Mouse (Mus musculus): ENCODE results near the gene Alcam. TPM values are rescaled to one million over a fixed set of nuclear protein-coding genes. Genes with fewer than 3 reads are reported as not detected.

The Alcam gene
- polyA plus RNA-seq, 1 experiment from 2014 or later = 3.6 TPM

GRCm38 (mm10) chr16:52433189-52433588, 20.7 kb downstream of the Alcam start:
- H3K4me1 ChIP-seq = no peaks in the 10 kb centered on the region
- no peak overlapping the region for H3K4me3 ChIP-seq
- H3K9me3 ChIP-seq (replicated peaks) = no peaks in the 10 kb centered on the region
- no peak overlapping the region for H3K27ac ChIP-seq
- H3K27me3 ChIP-seq (ENCODE audit: low read depth, poor library complexity, severe bottlenecking) = no peaks in the 10 kb centered on the region
- 61% methylated on average over 11 of the region's 11 CpGs for WGBS
- DNase-seq (ENCODE audit: low spot score) = no peak
- H3K36me3 ChIP-seq = no peaks in the 10 kb centered on the region

GRCm38 (mm10) chr16:52432072-52432471, 21.8 kb downstream of the Alcam start:
- no peak overlapping the region for H3K4me3 ChIP-seq
- H3K9me3 ChIP-seq (replicated peaks) = no peaks in the 10 kb centered on the region
- 94% methylated on average over 1 of the region's 1 CpGs for WGBS
- DNase-seq (ENCODE audit: low spot score) = no peak
- H3K27me3 ChIP-seq (ENCODE audit: low read depth, poor library complexity, severe bottlenecking) = no peaks in the 10 kb centered on the region
- no peaks in the 10 kb centered on the region for H3K4me1 ChIP-seq
- H3K36me3 ChIP-seq = no peaks in the 10 kb centered on the region
- no peak overlapping the region for H3K27ac ChIP-seq

GRCm38 (mm10) chr16:52431590-52431989, 22.3 kb downstream of the Alcam start:
- WGBS = 79% methylated on average over 2 of the region's 2 CpGs

GRCm38 (mm10) chr16:52430073-52430472, 23.8 kb downstream of the Alcam start:
- no peaks in the 10 kb centered on the region for H3K27me3 ChIP-seq (ENCODE audit: low read depth, poor library complexity, severe bottlenecking)
- H3K4me1 ChIP-seq = no peaks in the 10 kb centered on the region
- H3K27ac ChIP-seq = no peak overlapping the region
- no peak for DNase-seq (ENCODE audit: low spot score)
- H3K9me3 ChIP-seq (replicated peaks) = no peaks in the 10 kb centered on the region
- no peaks in the 10 kb centered on the region for H3K36me3 ChIP-seq
- 72% methylated on average over 3 of the region's 3 CpGs for WGBS
- no peak overlapping the region for H3K4me3 ChIP-seq

More at GRCm38 (mm10) chr16:52431590-52431989, 22.3 kb downstream of the Alcam start:
- Histone ChIP-seq H3K4me1 (no peaks in the 10 kb centered on the region), H3K27me3 (ENCODE audit: low read depth, poor library complexity, severe bottlenecking) (no peaks in the 10 kb centered on the region), H3K9me3 (replicated peaks) (no peaks in the 10 kb centered on the region), H3K36me3 (no peaks in the 10 kb centered on the region), H3K4me3 (no peak overlapping the region), H3K27ac (no peak overlapping the region)
- no peak for DNase-seq (ENCODE audit: low spot score)

GRCm38 (mm10) chr16:52429661-52430060, 24.2 kb downstream of the Alcam start:
- no peak overlapping the region for H3K27ac ChIP-seq
- no peaks in the 10 kb centered on the region for H3K27me3 ChIP-seq (ENCODE audit: low read depth, poor library complexity, severe bottlenecking)
- H3K4me3 ChIP-seq = no peak overlapping the region

GRCm38 (mm10) chr16:52428505-52428904, 25.4 kb downstream of the Alcam start:
- Histone ChIP-seq H3K27me3 (ENCODE audit: low read depth, poor library complexity, severe bottlenecking) (no peaks in the 10 kb centered on the region), H3K9me3 (replicated peaks) (no peaks in the 10 kb centered on the region), H3K36me3 (no peaks in the 10 kb centered on the region), H3K27ac (no peak overlapping the region), H3K4me1 (no peaks in the 10 kb centered on the region), H3K4me3 (no peak overlapping the region)
- no peak for DNase-seq (ENCODE audit: low spot score)
- 90% methylated on average over 4 of the region's 4 CpGs for WGBS

More at GRCm38 (mm10) chr16:52429661-52430060, 24.2 kb downstream of the Alcam start:
- DNase-seq (ENCODE audit: low spot score) = no peak
- Histone ChIP-seq H3K36me3 (no peaks in the 10 kb centered on the region), H3K9me3 (replicated peaks) (no peaks in the 10 kb centered on the region), H3K4me1 (no peaks in the 10 kb centered on the region)

GRCm38 (mm10) chr16:52418568-52419158, 35.2 kb downstream of the Alcam start:
- H3K27ac ChIP-seq = no peak overlapping the region
- 90% methylated on average over 5 of the region's 5 CpGs for WGBS
- no peaks in the 10 kb centered on the region for H3K4me1 ChIP-seq
- no peak for DNase-seq (ENCODE audit: low spot score)
- H3K27me3 ChIP-seq (ENCODE audit: low read depth, poor library complexity, severe bottlenecking) = no peaks in the 10 kb centered on the region
- no peaks in the 10 kb centered on the region for H3K36me3 ChIP-seq
- no peaks in the 10 kb centered on the region for H3K9me3 ChIP-seq (replicated peaks)
- no peak overlapping the region for H3K4me3 ChIP-seq

GRCm38 (mm10) chr16:52417982-52418381, 35.9 kb downstream of the Alcam start:
- H3K4me1 ChIP-seq = no peaks in the 10 kb centered on the region
- 89% methylated on average over 5 of the region's 5 CpGs for WGBS

GRCm38 (mm10) chr16:52417146-52417545, 36.7 kb downstream of the Alcam start:
- 97% methylated on average over 7 of the region's 7 CpGs for WGBS
- no peaks in the 10 kb centered on the region for H3K9me3 ChIP-seq (replicated peaks)
- H3K4me1 ChIP-seq = no peaks in the 10 kb centered on the region
- no peak overlapping the region for H3K4me3 ChIP-seq
- H3K36me3 ChIP-seq = no peaks in the 10 kb centered on the region
- no peak for DNase-seq (ENCODE audit: low spot score)
- no peak overlapping the region for H3K27ac ChIP-seq
- no peaks in the 10 kb centered on the region for H3K27me3 ChIP-seq (ENCODE audit: low read depth, poor library complexity, severe bottlenecking)

More at GRCm38 (mm10) chr16:52417982-52418381, 35.9 kb downstream of the Alcam start:
- Histone ChIP-seq H3K27me3 (ENCODE audit: low read depth, poor library complexity, severe bottlenecking) (no peaks in the 10 kb centered on the region), H3K36me3 (no peaks in the 10 kb centered on the region), H3K4me3 (no peak overlapping the region), H3K9me3 (replicated peaks) (no peaks in the 10 kb centered on the region), H3K27ac (no peak overlapping the region)
- no peak for DNase-seq (ENCODE audit: low spot score)

GRCm38 (mm10) chr16:52413714-52414113, 40.2 kb downstream of the Alcam start:
- H3K9me3 ChIP-seq (replicated peaks) = no peaks in the 10 kb centered on the region
- WGBS = 92% methylated on average over 3 of the region's 3 CpGs
- no peaks in the 10 kb centered on the region for H3K4me1 ChIP-seq

GRCm38 (mm10) chr16:52406072-52406471, 47.8 kb downstream of the Alcam start:
- no peaks in the 10 kb centered on the region for H3K9me3 ChIP-seq (replicated peaks)
- no peaks in the 10 kb centered on the region for H3K4me1 ChIP-seq
- H3K27ac ChIP-seq = no peak overlapping the region
- 94% methylated on average over 3 of the region's 3 CpGs for WGBS
- no peak for DNase-seq (ENCODE audit: low spot score)
- no peak overlapping the region for H3K4me3 ChIP-seq
- no peaks in the 10 kb centered on the region for H3K36me3 ChIP-seq
- no peaks in the 10 kb centered on the region for H3K27me3 ChIP-seq (ENCODE audit: low read depth, poor library complexity, severe bottlenecking)

More at GRCm38 (mm10) chr16:52413714-52414113, 40.2 kb downstream of the Alcam start:
- Histone ChIP-seq H3K4me3 (no peak overlapping the region), H3K27me3 (ENCODE audit: low read depth, poor library complexity, severe bottlenecking) (no peaks in the 10 kb centered on the region), H3K27ac (no peak overlapping the region), H3K36me3 (no peaks in the 10 kb centered on the region)
- no peak for DNase-seq (ENCODE audit: low spot score)

GRCm38 (mm10) chr16:52405272-52405671, 48.6 kb downstream of the Alcam start:
- Histone ChIP-seq H3K27ac (no peak overlapping the region), H3K4me3 (no peak overlapping the region), H3K4me1 (no peaks in the 10 kb centered on the region), H3K36me3 (no peaks in the 10 kb centered on the region), H3K27me3 (ENCODE audit: low read depth, poor library complexity, severe bottlenecking) (no peaks in the 10 kb centered on the region), H3K9me3 (replicated peaks) (no peaks in the 10 kb centered on the region)
- no peak for DNase-seq (ENCODE audit: low spot score)
- WGBS = 58% methylated on average over 2 of the region's 2 CpGs

GRCm38 (mm10) chr16:52399112-52399511, 54.8 kb downstream of the Alcam start:
- 88% methylated on average over 3 of the region's 3 CpGs for WGBS
- Histone ChIP-seq H3K27me3 (ENCODE audit: low read depth, poor library complexity, severe bottlenecking) (no peaks in the 10 kb centered on the region), H3K27ac (no peak overlapping the region), H3K9me3 (replicated peaks) (no peaks in the 10 kb centered on the region), H3K4me1 (no peaks in the 10 kb centered on the region), H3K4me3 (no peak overlapping the region), H3K36me3 (no peaks in the 10 kb centered on the region)
- no peak for DNase-seq (ENCODE audit: low spot score)

GRCm38 (mm10) chr16:52386781-52387300, 67.0 kb downstream of the Alcam start:
- 66% methylated on average over 5 of the region's 5 CpGs for WGBS
- Histone ChIP-seq H3K4me3 (no peak overlapping the region), H3K27me3 (ENCODE audit: low read depth, poor library complexity, severe bottlenecking) (no peaks in the 10 kb centered on the region), H3K27ac (no peak overlapping the region), H3K4me1 (peaks cover 10% of the 10 kb centered on the region), H3K36me3 (no peaks in the 10 kb centered on the region), H3K9me3 (replicated peaks) (no peaks in the 10 kb centered on the region)
- no peak for DNase-seq (ENCODE audit: low spot score)
